Mouse (Mus musculus) stomach, postnatal 0 days (tissue): ENCODE results near the gene Cd4.
A peak's percentile ranks its signal among the peaks of the same experiment; 100 is the strongest.

Experiments
- CTCF ChIP-seq: IDR thresholded peaks from 2 replicates; pipeline ENCODE4 v1.5.1; 2016; ENCODE audit warnings: antibody characterized with exemption, low read depth, mild to moderate bottlenecking, moderate library complexity
- EP300 ChIP-seq: optimal IDR thresholded peaks from 2 replicates; pipeline ENCODE3; 2016; ENCODE audit warnings: antibody characterized with exemption

- no peak for TF ChIP-seq EP300
- TF ChIP-seq CTCF, result peak; percentile 66
Observed at GRCm38 (mm10) chr6:124916695-124917517, 28.9 kb upstream of the Cd4 start.
